Mouse (Mus musculus): ENCODE measurements at regions not wholly inside any gene's neighbourhood (a gene's known extent, or its start where the extent isn't known, plus 50 kb on each side); places are given as distances from the start of the nearest gene placed in this dataset.
A peak's percentile ranks its signal among the peaks of the same experiment; 100 is the strongest.

GRCm38 (mm10) chr15:31977563-31977962 is 199.5 kb upstream of the Tas2r119 start:
- DNase-seq: no peak
- TF ChIP-seq POLR2A (IDR thresholded peaks at IDR 0.05; ENCODE audit: low read depth, low read length) (no peak), CTCF (conservative IDR thresholded peaks at IDR 0.05; ENCODE audit: insufficient read depth, insufficient read length, low read depth, low read length) (no peak)
- H3K27me3 ChIP-seq (replicated peaks; ENCODE audit: control insufficient read depth, insufficient read depth, low read length): no peaks in the 10 kb centered on the region
- no peaks in the 10 kb centered on the region for H3K4me1 ChIP-seq (ENCODE audit: control insufficient read depth, insufficient read depth, low read length)
- no peak overlapping the region for H3K27ac ChIP-seq (ENCODE audit: insufficient read depth, low read depth, low read length)
- 85% methylated on average over 3 of the region's 3 CpGs for WGBS
- no peak overlapping the region for H3K4me3 ChIP-seq (ENCODE audit: insufficient read depth, low read depth, low read length)
- no peaks in the 10 kb centered on the region for H3K36me3 ChIP-seq (ENCODE audit: control insufficient read depth, insufficient read depth, low read length)

- no peak overlapping the region for H3K4me3 ChIP-seq (ENCODE audit: insufficient read depth, low read depth, low read length)
- H3K36me3 ChIP-seq (ENCODE audit: control insufficient read depth, insufficient read depth, low read length): no peaks in the 10 kb centered on the region
- peak; percentile 8 for DNase-seq
- no peaks in the 10 kb centered on the region for H3K27me3 ChIP-seq (replicated peaks; ENCODE audit: control insufficient read depth, insufficient read depth, low read length)
- no peak for TF ChIP-seq POLR2A (IDR thresholded peaks at IDR 0.05; ENCODE audit: low read depth, low read length)
- no peak for TF ChIP-seq CTCF (conservative IDR thresholded peaks at IDR 0.05; ENCODE audit: insufficient read depth, insufficient read length, low read depth, low read length)
- no peaks in the 10 kb centered on the region for H3K4me1 ChIP-seq (ENCODE audit: control insufficient read depth, insufficient read depth, low read length)
- 29% methylated on average over 7 of the region's 7 CpGs for WGBS
- no peak overlapping the region for H3K27ac ChIP-seq (ENCODE audit: insufficient read depth, low read depth, low read length)
These were observed 197.1 kb upstream of the Tas2r119 start for GRCm38 (mm10) chr15:31979961-31980360.

- Histone ChIP-seq H3K27me3 (replicated peaks; ENCODE audit: control insufficient read depth, insufficient read depth, low read length) (no peaks in the 10 kb centered on the region), H3K4me3 (ENCODE audit: insufficient read depth, low read depth, low read length) (no peak overlapping the region), H3K36me3 (ENCODE audit: control insufficient read depth, insufficient read depth, low read length) (no peaks in the 10 kb centered on the region), H3K4me1 (ENCODE audit: control insufficient read depth, insufficient read depth, low read length) (no peaks in the 10 kb centered on the region), H3K27ac (ENCODE audit: insufficient read depth, low read depth, low read length) (no peak overlapping the region)
- WGBS: 97% methylated on average over 1 of the region's 1 CpGs
- TF ChIP-seq POLR2A (IDR thresholded peaks at IDR 0.05; ENCODE audit: low read depth, low read length) (no peak), CTCF (conservative IDR thresholded peaks at IDR 0.05; ENCODE audit: insufficient read depth, insufficient read length, low read depth, low read length) (no peak)
- no peak for DNase-seq
These were observed 196.3 kb upstream of the Tas2r119 start for GRCm38 (mm10) chr15:31980791-31981190.

DNA sequence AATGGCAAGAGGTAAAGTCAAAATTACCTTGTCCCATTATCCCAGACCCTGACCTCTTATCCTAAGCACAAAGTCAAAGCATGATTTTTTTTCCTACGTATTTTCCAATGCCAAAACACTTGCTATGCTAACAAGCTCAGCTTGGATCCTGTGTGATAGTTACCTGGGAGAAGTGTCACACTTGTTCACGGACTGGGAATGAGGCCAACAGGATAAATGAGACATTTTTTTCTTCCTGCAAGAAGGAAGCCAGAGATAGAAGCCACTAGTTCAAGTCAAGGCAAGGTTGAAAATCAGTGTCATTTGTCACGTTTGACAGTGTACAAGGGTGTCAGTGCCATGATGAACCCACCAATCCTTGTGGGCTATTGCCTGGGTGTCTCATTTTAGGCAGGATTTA is 189.8 kb upstream of the Tas2r119 start:
- 63% methylated on average over 3 of the region's 3 CpGs for WGBS

DNA sequence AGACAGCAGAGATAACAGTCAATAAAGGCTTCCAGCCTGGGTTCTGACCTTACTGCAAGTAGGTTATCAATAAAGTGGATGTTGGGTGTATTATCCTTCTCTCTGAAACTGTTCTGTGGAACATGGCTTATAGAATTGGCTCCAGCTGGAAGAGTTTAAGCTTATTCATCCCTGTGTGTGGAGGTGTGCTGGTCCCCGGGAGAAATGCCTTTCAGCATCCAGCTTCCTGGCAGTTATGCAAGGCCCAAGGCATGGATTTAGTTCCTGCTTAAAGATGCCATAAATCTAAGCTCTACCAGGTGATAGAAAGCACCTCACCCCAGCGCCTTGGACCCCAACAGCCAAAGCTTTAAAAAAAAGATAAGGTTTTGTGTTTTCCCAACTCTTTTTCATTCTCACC is 188.0 kb upstream of the Tas2r119 start:
- Histone ChIP-seq H3K27ac (ENCODE audit: insufficient read depth, low read depth, low read length) (no peak overlapping the region), H3K4me3 (ENCODE audit: insufficient read depth, low read depth, low read length) (no peak overlapping the region), H3K36me3 (ENCODE audit: control insufficient read depth, insufficient read depth, low read length) (no peaks in the 10 kb centered on the region), H3K27me3 (replicated peaks; ENCODE audit: control insufficient read depth, insufficient read depth, low read length) (no peaks in the 10 kb centered on the region), H3K4me1 (ENCODE audit: control insufficient read depth, insufficient read depth, low read length) (no peaks in the 10 kb centered on the region)
- 82% methylated on average over 2 of the region's 2 CpGs for WGBS
- TF ChIP-seq POLR2A (IDR thresholded peaks at IDR 0.05; ENCODE audit: low read depth, low read length) (no peak), CTCF (conservative IDR thresholded peaks at IDR 0.05; ENCODE audit: insufficient read depth, insufficient read length, low read depth, low read length) (no peak)
- DNase-seq: no peak

More for the DNA sequence above, 189.8 kb upstream of the Tas2r119 start:
- H3K27ac ChIP-seq (ENCODE audit: insufficient read depth, low read depth, low read length): no peak overlapping the region
- no peaks in the 10 kb centered on the region for H3K36me3 ChIP-seq (ENCODE audit: control insufficient read depth, insufficient read depth, low read length)
- H3K4me3 ChIP-seq (ENCODE audit: insufficient read depth, low read depth, low read length): no peak overlapping the region
- DNase-seq: no peak
- no peaks in the 10 kb centered on the region for H3K4me1 ChIP-seq (ENCODE audit: control insufficient read depth, insufficient read depth, low read length)
- H3K27me3 ChIP-seq (replicated peaks; ENCODE audit: control insufficient read depth, insufficient read depth, low read length): no peaks in the 10 kb centered on the region
- no peak for TF ChIP-seq POLR2A (IDR thresholded peaks at IDR 0.05; ENCODE audit: low read depth, low read length)
- TF ChIP-seq CTCF (conservative IDR thresholded peaks at IDR 0.05; ENCODE audit: insufficient read depth, insufficient read length, low read depth, low read length): no peak

DNA sequence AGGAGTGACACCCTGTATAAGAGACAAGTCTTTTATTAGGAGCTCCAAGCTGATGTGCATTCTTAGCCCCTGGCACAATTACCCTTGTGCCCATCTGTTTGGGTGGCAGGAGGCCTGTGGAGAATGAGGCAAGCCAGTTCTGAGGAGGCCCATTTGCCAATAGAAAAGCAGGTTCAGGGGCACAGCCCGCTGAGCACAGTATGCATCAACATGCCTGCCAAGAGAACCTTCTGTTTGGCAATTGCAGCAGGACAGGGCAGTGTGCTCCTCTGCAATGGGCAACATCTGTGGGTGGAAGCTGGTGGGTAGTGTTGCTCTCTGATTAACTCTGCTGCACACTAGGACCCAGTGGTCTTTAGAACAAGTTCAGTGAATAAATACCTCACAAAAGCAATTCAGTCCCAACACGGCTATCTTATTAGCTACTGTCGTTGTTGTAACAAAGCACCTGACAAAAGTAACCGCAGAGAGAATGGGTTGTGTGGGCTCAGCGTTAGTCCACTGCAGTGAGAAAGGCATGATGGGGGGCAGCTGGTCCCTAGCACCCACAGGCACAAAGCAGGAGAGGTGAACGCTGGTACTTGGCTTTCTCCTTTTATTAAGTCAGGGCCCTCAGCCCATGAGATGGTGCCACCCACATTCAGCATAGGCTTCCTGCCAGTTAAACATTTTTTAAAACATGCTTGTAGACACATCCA is 187.3 kb upstream of the Tas2r119 start:
- H3K27me3 ChIP-seq (replicated peaks; ENCODE audit: control insufficient read depth, insufficient read depth, low read length): no peaks in the 10 kb centered on the region
- no peaks in the 10 kb centered on the region for H3K36me3 ChIP-seq (ENCODE audit: control insufficient read depth, insufficient read depth, low read length)
- H3K27ac ChIP-seq (ENCODE audit: insufficient read depth, low read depth, low read length): no peak overlapping the region
- no peak for TF ChIP-seq POLR2A (IDR thresholded peaks at IDR 0.05; ENCODE audit: low read depth, low read length)
- WGBS: 81% methylated on average over 6 of the region's 6 CpGs
- no peaks in the 10 kb centered on the region for H3K4me1 ChIP-seq (ENCODE audit: control insufficient read depth, insufficient read depth, low read length)
- DNase-seq: no peak
- H3K4me3 ChIP-seq (ENCODE audit: insufficient read depth, low read depth, low read length): no peak overlapping the region

DNA sequence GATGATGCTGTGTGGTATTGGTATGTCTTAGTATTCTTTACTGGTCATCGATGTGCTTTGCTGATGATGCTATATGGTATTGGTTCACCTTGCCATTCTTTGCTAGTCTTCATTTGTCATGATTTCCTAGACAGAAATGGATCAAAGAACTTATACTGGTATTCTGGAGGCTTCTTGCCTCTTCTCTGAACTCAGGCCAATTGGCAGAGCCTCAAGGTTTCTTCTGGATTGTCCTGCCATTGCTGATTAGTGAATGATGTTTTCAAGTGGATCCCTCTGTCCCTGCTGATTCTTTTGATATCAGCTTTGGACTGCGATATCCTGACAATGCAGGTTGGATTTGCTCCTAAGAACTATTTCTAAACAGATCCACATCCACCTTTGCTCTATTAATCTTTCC is 179.1 kb upstream of the Tas2r119 start:
- no peaks in the 10 kb centered on the region for H3K36me3 ChIP-seq (ENCODE audit: control insufficient read depth, insufficient read depth, low read length)
- H3K4me3 ChIP-seq (ENCODE audit: insufficient read depth, low read depth, low read length): no peak overlapping the region
- no peak for DNase-seq
- H3K27ac ChIP-seq (ENCODE audit: insufficient read depth, low read depth, low read length): no peak overlapping the region
- no peaks in the 10 kb centered on the region for H3K27me3 ChIP-seq (replicated peaks; ENCODE audit: control insufficient read depth, insufficient read depth, low read length)
- WGBS: 96% methylated on average over 2 of the region's 2 CpGs
- TF ChIP-seq CTCF (conservative IDR thresholded peaks at IDR 0.05; ENCODE audit: insufficient read depth, insufficient read length, low read depth, low read length) (no peak), POLR2A (IDR thresholded peaks at IDR 0.05; ENCODE audit: low read depth, low read length) (no peak)
- no peaks in the 10 kb centered on the region for H3K4me1 ChIP-seq (ENCODE audit: control insufficient read depth, insufficient read depth, low read length)
